Mouse (Mus musculus): ENCODE results near the gene Ppp3ca. TPM values are rescaled to one million over a fixed set of nuclear protein-coding genes. Genes with fewer than 3 reads are reported as not detected.

The Ppp3ca gene
- polyA plus RNA-seq, 1 experiment from 2014 or later: 119 TPM

DNA sequence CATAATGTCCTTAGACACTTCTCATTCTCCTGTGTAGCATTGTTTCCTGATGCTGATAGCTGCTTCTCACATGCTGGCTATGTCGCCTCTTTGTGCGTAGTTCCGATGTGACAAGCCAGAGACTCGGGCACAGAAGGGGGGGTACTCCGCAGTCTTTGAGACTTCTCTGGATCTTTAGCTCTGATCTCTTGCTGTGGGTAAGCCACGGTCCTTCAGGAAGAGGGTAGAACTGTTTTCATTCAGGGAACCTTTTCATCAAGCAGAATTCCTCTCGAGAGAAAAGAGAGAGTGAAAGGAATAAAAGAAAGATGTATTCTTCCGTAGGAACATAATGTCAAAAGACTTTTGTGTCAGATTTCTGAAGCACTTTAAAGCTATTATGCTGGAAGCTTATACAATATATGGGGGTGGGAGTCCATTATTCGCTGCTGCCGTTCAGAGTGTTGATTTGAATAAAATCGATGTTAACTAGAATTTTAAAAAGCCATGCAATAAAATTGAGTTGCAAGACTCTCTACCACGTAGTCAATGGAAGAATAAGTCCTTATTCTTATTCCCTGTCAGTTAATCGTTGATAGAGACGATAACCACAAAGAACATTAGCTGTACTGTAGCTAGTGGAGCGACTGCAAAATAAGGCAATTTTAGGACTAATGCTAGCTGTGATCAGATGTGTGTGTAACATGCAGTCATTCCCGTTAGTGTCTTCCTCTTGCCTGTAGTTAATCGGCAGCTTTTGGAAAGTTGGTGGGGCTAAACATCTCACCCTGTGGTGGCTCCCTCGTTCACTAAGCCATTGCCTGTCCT lies 223.9 kb downstream of the Ppp3ca start:
- no peaks in the 10 kb centered on the region for H3K4me1 ChIP-seq (replicated peaks)
- no peak overlapping the region for H3K4me2 ChIP-seq
- WGBS: 88% methylated on average over 18 of the region's 18 CpGs
- peaks cover 37% of the 10 kb centered on the region for H3K36me3 ChIP-seq
- no peak overlapping the region for H3K27ac ChIP-seq
- ATAC-seq (ENCODE audit: insufficient number of reproducible peaks, insufficient read depth, low FRiP score, low TSS enrichment, low read depth): no peak
- no peaks in the 10 kb centered on the region for H3K9me3 ChIP-seq
- no peak overlapping the region for H3K9ac ChIP-seq (replicated peaks)
- no peak overlapping the region for H3K4me3 ChIP-seq (replicated peaks)
- H3K27me3 ChIP-seq: no peaks in the 10 kb centered on the region

DNA sequence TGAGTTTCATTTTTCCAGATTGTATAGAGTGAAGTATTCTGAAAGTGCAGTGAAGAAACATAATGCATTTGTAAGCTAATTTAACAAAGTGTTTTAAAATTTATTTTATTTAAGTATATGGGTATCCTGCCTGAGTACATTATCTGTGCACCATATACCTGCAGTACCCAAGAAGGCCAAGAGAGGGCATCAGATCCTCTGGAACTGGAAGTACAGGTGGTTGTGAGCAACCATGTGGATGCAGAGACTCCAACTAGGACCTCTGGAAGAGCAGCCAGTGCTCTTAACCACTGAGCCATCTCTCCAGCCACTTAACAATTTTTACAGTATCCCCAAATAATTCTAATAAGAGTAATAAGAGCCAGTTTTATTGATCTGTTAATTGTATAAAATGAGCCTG lies 225.6 kb downstream of the Ppp3ca start:
- Histone ChIP-seq H3K4me3 (replicated peaks) (no peak overlapping the region), H3K4me1 (replicated peaks) (no peaks in the 10 kb centered on the region), H3K9ac (replicated peaks) (no peak overlapping the region), H3K4me2 (no peak overlapping the region), H3K27me3 (no peaks in the 10 kb centered on the region), H3K9me3 (no peaks in the 10 kb centered on the region), H3K36me3 (peaks cover 33% of the 10 kb centered on the region), H3K27ac (no peak overlapping the region)
- ATAC-seq (ENCODE audit: insufficient number of reproducible peaks, insufficient read depth, low FRiP score, low TSS enrichment, low read depth): no peak

DNA sequence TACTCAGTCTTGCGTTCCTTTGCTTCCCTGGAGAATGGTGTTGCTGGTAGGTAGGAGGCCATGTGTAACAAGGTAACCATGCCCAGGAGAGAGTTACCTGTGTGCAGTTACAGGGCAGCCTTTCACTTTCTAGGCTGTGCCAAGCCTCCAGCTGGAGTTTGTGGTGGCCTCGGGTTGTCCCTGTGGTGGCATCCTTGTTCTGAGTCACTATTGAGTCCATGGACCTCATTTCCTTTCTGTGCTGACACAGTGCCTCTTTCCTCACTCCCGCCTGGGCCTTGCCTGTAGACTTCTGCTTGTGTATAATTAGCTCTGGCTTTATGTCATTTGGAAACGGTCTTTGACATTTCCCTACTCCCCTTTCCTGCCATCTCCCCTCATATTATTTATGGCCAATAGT lies 226.4 kb downstream of the Ppp3ca start:
- H3K9me3 ChIP-seq: no peaks in the 10 kb centered on the region
- no peak overlapping the region for H3K4me2 ChIP-seq
- H3K27ac ChIP-seq: no peak overlapping the region
- no peak overlapping the region for H3K4me3 ChIP-seq (replicated peaks)
- H3K27me3 ChIP-seq: no peaks in the 10 kb centered on the region
- H3K4me1 ChIP-seq (replicated peaks): no peaks in the 10 kb centered on the region
- WGBS: 77% methylated on average over 4 of the region's 4 CpGs
- no peak for ATAC-seq (ENCODE audit: insufficient number of reproducible peaks, insufficient read depth, low FRiP score, low TSS enrichment, low read depth)
- peaks cover 29% of the 10 kb centered on the region for H3K36me3 ChIP-seq
- no peak overlapping the region for H3K9ac ChIP-seq (replicated peaks)

DNA sequence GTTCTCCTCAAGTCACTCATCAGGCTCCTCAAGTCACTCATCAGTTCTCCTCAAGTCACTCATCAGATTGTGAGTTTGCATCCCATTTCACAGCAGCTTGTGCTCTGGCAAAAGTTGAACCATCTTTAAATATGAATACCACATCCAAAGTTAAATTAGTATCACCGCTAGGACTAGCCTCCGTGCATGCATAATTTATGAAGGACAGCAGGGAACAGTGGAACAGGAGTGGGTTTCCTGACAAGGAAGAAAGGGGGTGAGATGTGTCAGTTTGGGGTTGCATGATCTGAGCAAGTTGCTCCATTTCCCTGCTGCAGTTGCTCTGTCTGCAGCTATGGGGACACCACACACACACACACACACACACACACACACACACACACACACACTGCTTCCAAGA lies 229.8 kb downstream of the Ppp3ca start:
- Histone ChIP-seq H3K27ac (no peak overlapping the region), H3K4me3 (replicated peaks) (no peak overlapping the region), H3K9me3 (no peaks in the 10 kb centered on the region), H3K4me1 (replicated peaks) (no peaks in the 10 kb centered on the region), H3K36me3 (peaks cover 34% of the 10 kb centered on the region), H3K27me3 (no peaks in the 10 kb centered on the region), H3K4me2 (no peak overlapping the region), H3K9ac (replicated peaks) (no peak overlapping the region)
- ATAC-seq (ENCODE audit: insufficient number of reproducible peaks, insufficient read depth, low FRiP score, low TSS enrichment, low read depth): no peak
- WGBS: 91% methylated on average over 2 of the region's 2 CpGs

DNA sequence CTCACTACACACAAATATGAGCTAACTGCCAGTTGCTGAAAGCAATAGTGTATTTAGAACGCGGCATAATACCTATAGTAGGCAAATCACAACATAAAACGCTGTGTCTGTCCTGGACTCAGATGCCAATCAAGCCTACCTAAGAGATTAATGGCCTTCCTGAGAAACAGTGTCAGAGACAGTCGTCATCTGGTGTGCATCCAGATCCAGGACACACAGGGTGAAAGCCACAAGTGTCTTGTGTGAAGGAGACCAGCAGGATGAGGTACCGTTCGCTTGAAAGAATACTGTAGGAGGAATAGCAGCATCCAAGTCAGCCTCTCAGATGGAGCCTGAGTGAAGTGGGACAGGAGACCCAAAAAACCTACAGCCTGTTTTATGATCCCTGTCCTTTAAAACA lies 231.1 kb downstream of the Ppp3ca start:
- Histone ChIP-seq H3K9ac (replicated peaks) (no peak overlapping the region), H3K4me1 (replicated peaks) (no peaks in the 10 kb centered on the region), H3K9me3 (no peaks in the 10 kb centered on the region), H3K4me3 (replicated peaks) (no peak overlapping the region), H3K36me3 (peaks cover 33% of the 10 kb centered on the region), H3K4me2 (no peak overlapping the region), H3K27ac (no peak overlapping the region), H3K27me3 (no peaks in the 10 kb centered on the region)
- 83% methylated on average over 6 of the region's 6 CpGs for WGBS
- ATAC-seq (ENCODE audit: insufficient number of reproducible peaks, insufficient read depth, low FRiP score, low TSS enrichment, low read depth): no peak

DNA sequence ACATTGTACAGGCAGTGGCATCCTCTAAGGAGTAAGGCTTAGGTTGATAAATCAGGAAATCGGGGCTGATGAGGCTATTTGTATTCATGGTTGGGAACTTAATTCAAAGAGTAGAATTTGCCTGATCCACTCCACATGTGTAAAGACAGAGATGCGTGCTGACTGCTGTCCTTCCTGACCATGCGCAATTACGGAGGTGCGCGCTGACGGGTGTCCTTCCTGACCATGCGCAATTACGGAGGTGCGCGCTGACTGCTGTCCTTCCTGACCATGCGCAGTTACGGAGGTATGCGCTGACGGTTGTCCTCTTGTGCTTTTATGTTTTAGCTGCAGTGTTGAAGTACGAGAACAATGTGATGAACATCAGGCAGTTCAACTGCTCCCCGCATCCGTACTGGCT lies 232.9 kb downstream of the Ppp3ca start:
- Histone ChIP-seq H3K4me1 (replicated peaks) (no peaks in the 10 kb centered on the region), H3K27ac (no peak overlapping the region), H3K9me3 (no peaks in the 10 kb centered on the region), H3K4me2 (no peak overlapping the region), H3K27me3 (no peaks in the 10 kb centered on the region), H3K36me3 (peaks cover 37% of the 10 kb centered on the region), H3K4me3 (replicated peaks) (no peak overlapping the region), H3K9ac (replicated peaks) (no peak overlapping the region)
- WGBS: 94% methylated on average over 18 of the region's 18 CpGs
- ATAC-seq (ENCODE audit: insufficient number of reproducible peaks, insufficient read depth, low FRiP score, low TSS enrichment, low read depth): no peak

DNA sequence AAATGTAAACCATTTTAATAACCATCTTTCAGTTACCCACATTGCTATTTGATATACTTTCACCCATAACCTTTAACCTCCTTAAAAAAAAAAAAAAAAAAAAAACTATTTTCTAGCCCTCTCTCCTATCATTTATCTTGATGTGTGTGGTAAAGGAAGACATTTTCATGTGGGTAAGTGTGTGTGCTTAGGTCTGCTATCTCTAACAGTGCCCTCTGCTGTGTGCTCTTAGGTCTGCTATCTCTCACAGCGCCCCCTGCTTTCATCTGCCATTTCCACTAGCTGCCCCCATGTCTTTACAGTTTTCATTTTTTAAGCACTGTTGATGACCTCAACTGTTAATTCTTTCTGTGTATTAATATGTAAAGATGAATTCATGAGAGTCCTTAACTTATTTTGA lies 235.7 kb downstream of the Ppp3ca start:
- WGBS: 70% methylated on average over 1 of the region's 1 CpGs
- 0 out of 2 replicates have a peak, but pooled peaks cover 2% of the 10 kb centered on the region for H3K4me1 ChIP-seq (replicated peaks)
- H3K27ac ChIP-seq: no peak overlapping the region
- no peak for ATAC-seq (ENCODE audit: insufficient number of reproducible peaks, insufficient read depth, low FRiP score, low TSS enrichment, low read depth)
- peaks cover 45% of the 10 kb centered on the region for H3K36me3 ChIP-seq
- H3K4me3 ChIP-seq (replicated peaks): no peak overlapping the region
- no peaks in the 10 kb centered on the region for H3K27me3 ChIP-seq
- no peaks in the 10 kb centered on the region for H3K9me3 ChIP-seq
- H3K9ac ChIP-seq (replicated peaks): no peak overlapping the region
- H3K4me2 ChIP-seq: no peak overlapping the region

DNA sequence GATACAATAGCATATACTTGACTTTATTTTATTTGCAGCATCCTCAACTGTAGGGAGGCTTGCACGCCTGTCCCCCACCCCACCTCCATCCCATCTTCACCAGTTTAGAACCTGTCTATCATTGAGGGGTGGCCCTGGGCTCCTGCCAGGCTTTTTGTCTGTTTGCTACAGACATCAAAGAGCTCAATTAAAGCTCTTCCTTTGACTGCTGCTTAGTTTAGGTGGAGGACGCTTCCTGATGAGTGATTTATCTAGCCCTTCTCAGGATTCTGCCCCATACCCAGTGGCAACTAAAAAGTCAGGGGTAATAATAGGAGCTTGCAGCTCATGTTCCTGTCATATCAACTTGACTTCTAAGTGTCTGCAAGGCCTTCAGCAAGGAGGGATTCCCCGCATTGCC lies 239.6 kb downstream of the Ppp3ca start:
- Histone ChIP-seq H3K4me2 (no peak overlapping the region), H3K36me3 (peaks cover 31% of the 10 kb centered on the region), H3K9ac (replicated peaks) (no peak overlapping the region), H3K9me3 (no peaks in the 10 kb centered on the region), H3K27ac (no peak overlapping the region), H3K4me3 (replicated peaks) (no peak overlapping the region), H3K4me1 (replicated peaks) (peaks cover 11% of the 10 kb centered on the region; the same call in 1 of the 2 replicates), H3K27me3 (no peaks in the 10 kb centered on the region)
- WGBS: 33% methylated on average over 3 of the region's 3 CpGs
- ATAC-seq (ENCODE audit: insufficient number of reproducible peaks, insufficient read depth, low FRiP score, low TSS enrichment, low read depth): no peak

DNA sequence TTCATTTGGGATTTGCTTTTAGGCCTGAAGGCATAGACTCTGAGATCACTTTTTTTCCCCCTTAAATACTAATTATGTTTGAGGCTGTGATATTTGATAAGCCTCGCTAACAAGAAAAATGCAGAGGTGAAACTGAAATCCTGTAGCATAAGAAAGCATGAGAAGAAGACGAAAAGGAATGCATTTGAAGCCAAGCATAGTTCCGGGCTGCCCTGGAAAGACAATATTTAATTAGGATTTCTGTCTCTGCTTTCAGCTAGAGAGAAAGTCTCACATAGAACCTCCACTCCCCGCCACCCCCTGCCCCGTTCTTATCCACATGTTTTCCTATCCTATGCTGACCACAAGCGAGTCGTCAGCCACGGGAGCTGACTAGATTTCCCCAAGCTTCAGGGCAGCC lies 241.4 kb downstream of the Ppp3ca start:
- 75% methylated on average over 8 of the region's 8 CpGs for WGBS
- H3K9me3 ChIP-seq: no peaks in the 10 kb centered on the region
- H3K4me3 ChIP-seq (replicated peaks): no peak overlapping the region
- H3K9ac ChIP-seq (replicated peaks): no peak overlapping the region
- peaks cover 19% of the 10 kb centered on the region for H3K36me3 ChIP-seq
- H3K27ac ChIP-seq: no peak overlapping the region
- H3K27me3 ChIP-seq: no peaks in the 10 kb centered on the region
- peaks cover 11% of the 10 kb centered on the region; the same call in 1 of the 2 replicates for H3K4me1 ChIP-seq (replicated peaks)
- H3K4me2 ChIP-seq: no peak overlapping the region
- no peak for ATAC-seq (ENCODE audit: insufficient number of reproducible peaks, insufficient read depth, low FRiP score, low TSS enrichment, low read depth)

DNA sequence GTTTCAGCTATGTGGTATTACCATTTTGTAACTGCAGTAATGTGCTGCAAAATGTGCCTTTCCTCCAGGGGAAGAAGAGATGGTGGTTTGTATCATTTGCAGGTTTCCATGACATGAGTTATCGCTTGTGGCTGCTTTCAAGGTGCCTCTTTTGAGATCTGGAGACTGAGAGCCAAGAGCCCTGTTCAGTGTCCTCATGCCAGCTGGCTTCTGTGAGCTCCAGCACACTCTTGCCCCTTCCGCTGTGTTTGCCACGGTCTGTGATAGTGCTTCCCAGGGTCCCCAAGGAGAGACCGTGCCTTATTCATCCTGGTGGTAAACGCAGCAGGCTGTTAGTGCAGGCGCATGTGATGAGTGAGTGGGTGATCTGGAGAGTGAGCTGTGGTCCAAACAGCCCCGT lies 247.2 kb downstream of the Ppp3ca start:
- Histone ChIP-seq H3K9me3 (no peaks in the 10 kb centered on the region), H3K27ac (no peak overlapping the region), H3K36me3 (peaks cover 28% of the 10 kb centered on the region), H3K4me3 (replicated peaks) (no peak overlapping the region), H3K4me2 (no peak overlapping the region), H3K27me3 (no peaks in the 10 kb centered on the region), H3K4me1 (replicated peaks) (no peaks in the 10 kb centered on the region), H3K9ac (replicated peaks) (no peak overlapping the region)
- 88% methylated on average over 7 of the region's 7 CpGs for WGBS
- no peak for ATAC-seq (ENCODE audit: insufficient number of reproducible peaks, insufficient read depth, low FRiP score, low TSS enrichment, low read depth)

DNA sequence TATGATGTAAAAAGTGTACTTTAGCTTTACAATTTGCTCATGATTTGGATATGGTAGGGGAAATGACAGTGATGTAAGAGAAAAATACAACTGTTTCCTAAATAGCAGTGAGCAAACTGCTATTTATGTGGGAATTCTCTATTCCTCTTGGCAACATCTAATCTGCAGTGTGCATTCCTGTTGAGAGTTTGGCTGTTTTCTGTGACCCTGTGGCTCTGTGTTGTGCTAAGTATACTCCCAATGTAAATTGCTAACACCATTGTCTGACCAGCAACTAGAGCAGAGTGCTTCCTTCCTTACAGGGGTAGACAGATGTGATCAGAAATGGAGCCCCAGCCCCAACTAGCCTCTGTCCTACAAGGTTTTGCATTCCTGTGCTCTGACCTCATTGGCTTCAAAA lies 263.1 kb downstream of the Ppp3ca start:
- no peaks in the 10 kb centered on the region for H3K27me3 ChIP-seq
- no peaks in the 10 kb centered on the region for H3K4me1 ChIP-seq (replicated peaks)
- H3K36me3 ChIP-seq: peaks cover 42% of the 10 kb centered on the region

More for the DNA sequence above, 263.1 kb downstream of the Ppp3ca start:
- no peak overlapping the region for H3K4me3 ChIP-seq (replicated peaks)
- H3K27ac ChIP-seq: no peak overlapping the region
- no peak overlapping the region for H3K4me2 ChIP-seq
- no peak for ATAC-seq (ENCODE audit: insufficient number of reproducible peaks, insufficient read depth, low FRiP score, low TSS enrichment, low read depth)
- no peak overlapping the region for H3K9ac ChIP-seq (replicated peaks)
- H3K9me3 ChIP-seq: no peaks in the 10 kb centered on the region

All from limb, embryonic 12.5 days (tissue).